Mouse (Mus musculus) hindbrain, embryonic 14.5 days (tissue): ENCODE results near the gene Rpl35. TPM values are rescaled to one million over a fixed set of nuclear protein-coding genes. Genes with fewer than 3 reads are reported as not detected.
"Not testable (repeated sequence)": the region's sequence is repeated elsewhere in the genome, so short reads cannot be mapped to it uniquely, and the experiment has no call there.

Experiments
- ATAC-seq: fragments of 200-750 bp; cut with Nextera tagmentation; 2 replicates; pipeline ENCODE4 v1.8.0; 2017; ENCODE audit warnings: moderate number of reproducible peaks, mild to moderate bottlenecking, moderate TSS enrichment, moderate library complexity; ENCODE audit not compliant: low FRiP score
- DNase-seq: peaks from one replicate; pipeline ENCODE4 v3.0.0-alpha.2; 2015; ENCODE audit warnings: low spot score
- H3K27ac ChIP-seq: fragments of 300-500 bp; sonication (generic); 2 replicates; pipeline ENCODE4 v1.5.1; 2014; ENCODE audit warnings: mild to moderate bottlenecking, moderate library complexity
- H3K27me3 ChIP-seq: fragments of 300-500 bp; sonication (generic); 2 replicates; pipeline ENCODE4 v1.6.1; 2014; ENCODE audit warnings: mild to moderate bottlenecking, low read length, mixed read lengths; ENCODE audit not compliant: control insufficient read depth, insufficient read depth
- H3K36me3 ChIP-seq: fragments of 300-500 bp; sonication (generic); replicated peaks from 2 replicates; pipeline ENCODE4 v1.6.1; 2014; ENCODE audit not compliant: control insufficient read depth, insufficient read depth
- H3K4me1 ChIP-seq: fragments of 300-500 bp; sonication (generic); replicated peaks from 2 replicates; pipeline ENCODE4 v1.6.1; 2014; ENCODE audit warnings: antibody characterized with exemption, low read length, mixed read lengths; ENCODE audit not compliant: control insufficient read depth, insufficient read depth
- H3K4me2 ChIP-seq: fragments of 300-500 bp; sonication (generic); replicated peaks from 2 replicates; pipeline ENCODE4 v1.6.1; 2014; ENCODE audit warnings: mild to moderate bottlenecking, moderate library complexity
- H3K4me3 ChIP-seq: fragments of 300-500 bp; sonication (generic); replicated peaks from 2 replicates; pipeline ENCODE4 v1.5.1; 2014; ENCODE audit warnings: mild to moderate bottlenecking, low read length
- H3K9ac ChIP-seq: fragments of 300-500 bp; sonication (generic); 2 replicates; pipeline ENCODE4 v1.6.1; 2014
- H3K9me3 ChIP-seq: fragments of 300-500 bp; sonication (generic); 2 replicates; pipeline ENCODE4 v1.6.1; 2016; ENCODE audit warnings: low read length; ENCODE audit not compliant: control insufficient read depth
- WGBS: fragments of 180-500 bp; shearing (Covaris S2); extraction: QIAGEN DNeasy Blood & Tissue Kit; methylation state at CpG from one replicate; pipeline ENCODE4 v1.1.7; 2014; 5-methylcytosine and 5-hydroxymethylcytosine counted together
- polyA plus RNA-seq: library from polyadenylated mRNA; unstranded; fragments of >200 nt; fragmentation: Nextera tagmentation; extraction: Ambion mirVana; gene quantifications from 2 replicates; pipeline ENCODE4 v1.2.1, GENCODE M21; 2014

The Rpl35 gene
- 580 and 697 TPM in 2 replicates for polyA plus RNA-seq

- DNase-seq (no peak), ATAC-seq (no peak)
- H3K36me3 ChIP-seq = peaks cover 31% of the 10 kb centered on the region
- H3K27me3 ChIP-seq = no peaks in the 10 kb centered on the region
- peak within 1 kb of the TSS; percentile 81 for H3K27ac ChIP-seq
- no peaks in the 10 kb centered on the region for H3K9me3 ChIP-seq
- peak within 1 kb of the TSS; percentile 78 for H3K9ac ChIP-seq
- H3K4me3 ChIP-seq = peak within 1 kb of the TSS; percentile 69
- H3K4me1 ChIP-seq = peaks cover 43% of the 10 kb centered on the region
- H3K4me2 ChIP-seq = peak within 1 kb of the TSS; percentile 80
- WGBS = 12% methylated on average over 15 of the region's 15 CpGs
Measured at GRCm38 (mm10) chr2:39005574-39006079, at the start of gene Rpl35. Rpl35 (minus strand) TSS chr2:39005624.

GRCm38 (mm10) chr2:39048515-39048914 is 43.1 kb upstream of the Rpl35 start:
- Histone ChIP-seq H3K27me3 (no peaks in the 10 kb centered on the region), H3K4me1 (no peaks in the 10 kb centered on the region), H3K4me3 (no peak overlapping the region), H3K4me2 (no peak overlapping the region), H3K9me3 (no peaks in the 10 kb centered on the region), H3K27ac (no peak overlapping the region), H3K36me3 (peaks cover 92% of the 10 kb centered on the region), H3K9ac (no peak overlapping the region)
- WGBS = 97% methylated on average over 1 of the region's 1 CpGs
- no peak for DNase-seq
- no peak for ATAC-seq

GRCm38 (mm10) chr2:39040215-39040614 is 34.8 kb upstream of the Rpl35 start:
- Histone ChIP-seq H3K27ac (no peak overlapping the region), H3K36me3 (peaks cover 83% of the 10 kb centered on the region), H3K4me1 (no peaks in the 10 kb centered on the region), H3K4me2 (no peak overlapping the region), H3K9me3 (no peaks in the 10 kb centered on the region), H3K4me3 (no peak overlapping the region), H3K9ac (no peak overlapping the region), H3K27me3 (no peaks in the 10 kb centered on the region)
- DNase-seq (no peak), ATAC-seq (no peak)
- WGBS = 86% methylated on average over 1 of the region's 1 CpGs

GRCm38 (mm10) chr2:39031611-39032010 is 26.2 kb upstream of the Rpl35 start:
- no peak for ATAC-seq
- Histone ChIP-seq H3K36me3 (peaks cover 91% of the 10 kb centered on the region), H3K4me2 (no peak overlapping the region), H3K27me3 (no peaks in the 10 kb centered on the region), H3K27ac (no peak overlapping the region), H3K9ac (no peak overlapping the region), H3K9me3 (no peaks in the 10 kb centered on the region), H3K4me3 (no peak overlapping the region), H3K4me1 (no peaks in the 10 kb centered on the region)
- 85% methylated on average over 1 of the region's 1 CpGs for WGBS
- DNase-seq = no peak

GRCm38 (mm10) chr2:39020004-39020403 is 14.6 kb upstream of the Rpl35 start:
- no peak overlapping the region for H3K4me3 ChIP-seq
- H3K9me3 ChIP-seq = no peaks in the 10 kb centered on the region
- peaks cover 98% of the 10 kb centered on the region for H3K36me3 ChIP-seq
- no peak overlapping the region for H3K9ac ChIP-seq
- H3K27me3 ChIP-seq = no peaks in the 10 kb centered on the region
- H3K4me1 ChIP-seq = no peaks in the 10 kb centered on the region
- DNase-seq (no peak), ATAC-seq (no peak)
- H3K4me2 ChIP-seq = no peak overlapping the region
- H3K27ac ChIP-seq = no peak overlapping the region
- 88% methylated on average over 1 of the region's 1 CpGs for WGBS

- H3K9me3 ChIP-seq = no peaks in the 10 kb centered on the region
- no peak overlapping the region for H3K4me2 ChIP-seq
- peaks cover 91% of the 10 kb centered on the region for H3K36me3 ChIP-seq
- H3K27ac ChIP-seq = no peak overlapping the region
- H3K4me3 ChIP-seq = no peak overlapping the region
- H3K27me3 ChIP-seq = no peaks in the 10 kb centered on the region
- WGBS = 89% methylated on average over 3 of the region's 3 CpGs
- DNase-seq = no peak
- no peak for ATAC-seq
- H3K9ac ChIP-seq = no peak overlapping the region
- H3K4me1 ChIP-seq = no peaks in the 10 kb centered on the region; the same call in 1 of the 2 replicates
Measured at GRCm38 (mm10) chr2:39016581-39016980, 11.2 kb upstream of the Rpl35 start.

GRCm38 (mm10) chr2:39012768-39013279 is 7.4 kb upstream of the Rpl35 start:
- 85% methylated on average over 7 of the region's 7 CpGs for WGBS
- no peak overlapping the region for H3K9ac ChIP-seq
- no peak for DNase-seq

GRCm38 (mm10) chr2:39011971-39012370 is 6.5 kb upstream of the Rpl35 start:
- Histone ChIP-seq H3K36me3 (peaks cover 48% of the 10 kb centered on the region), H3K27me3 (no peaks in the 10 kb centered on the region), H3K27ac (no peak overlapping the region), H3K4me2 (no peak overlapping the region), H3K9me3 (no peaks in the 10 kb centered on the region), H3K4me1 (peaks cover 17% of the 10 kb centered on the region), H3K9ac (no peak overlapping the region), H3K4me3 (no peak overlapping the region)
- DNase-seq (no peak), ATAC-seq (no peak)
- 95% methylated on average over 3 of the region's 3 CpGs for WGBS

More at GRCm38 (mm10) chr2:39012768-39013279, 7.4 kb upstream of the Rpl35 start:
- no peak overlapping the region for H3K4me2 ChIP-seq
- H3K4me1 ChIP-seq = peaks cover 12% of the 10 kb centered on the region
- no peak overlapping the region for H3K4me3 ChIP-seq
- peaks cover 56% of the 10 kb centered on the region for H3K36me3 ChIP-seq
- H3K27ac ChIP-seq = no peak overlapping the region
- no peaks in the 10 kb centered on the region for H3K27me3 ChIP-seq
- ATAC-seq = no peak
- H3K9me3 ChIP-seq = no peaks in the 10 kb centered on the region

GRCm38 (mm10) chr2:39011264-39011663 is 5.8 kb upstream of the Rpl35 start:
- DNase-seq = no peak
- Histone ChIP-seq H3K27me3 (no peaks in the 10 kb centered on the region), H3K4me2 (no peak overlapping the region), H3K36me3 (peaks cover 40% of the 10 kb centered on the region), H3K4me1 (peaks cover 20% of the 10 kb centered on the region), H3K4me3 (no peak overlapping the region), H3K9me3 (no peaks in the 10 kb centered on the region), H3K27ac (no peak overlapping the region), H3K9ac (no peak overlapping the region)
- no peak for ATAC-seq

- not testable (repeated sequence) for H3K4me2 ChIP-seq, H3K9me3 ChIP-seq, H3K9ac ChIP-seq, H3K4me3 ChIP-seq, DNase-seq, ATAC-seq, H3K27me3 ChIP-seq, H3K27ac ChIP-seq
- peaks cover 28% of the 10 kb centered on the region for H3K4me1 ChIP-seq
- WGBS = 92% methylated on average over 4 of the region's 5 CpGs
- peaks cover 29% of the 10 kb centered on the region for H3K36me3 ChIP-seq
Measured at GRCm38 (mm10) chr2:39010144-39010543, 4.7 kb upstream of the Rpl35 start.
